1 mouse cellular context compared by ENCODE assay signal in genomic region chr11:97702393-97702745, GRCm38 (mm10).
TF ChIP-seq lines count a peak whose summit lies in the region.

No protein-coding gene starts in this region.

TF ChIP-seq in C2C12, 6 proteins besides CTCF, POLR2A, EP300 and RAD21 (continued from another document):
- no peak for TF ChIP-seq MYOG (IDR thresholded peaks at IDR 0.05; ENCODE audit: control insufficient read depth, extremely low read depth, insufficient read length)
